Mouse (Mus musculus) small intestine, adult 2 months (tissue): ENCODE results near the gene Olfr943.

ENCODE experiments used
- CTCF ChIP-seq: fragments of 200-500 bp; IDR thresholded peaks from 2 replicates; pipeline ENCODE4 v1.5.1; 2012; ENCODE audit warnings: low read depth, mild to moderate bottlenecking, control low read depth, inconsistent platforms, low read length, moderate library complexity, mixed read lengths; ENCODE audit not compliant: insufficient replicate concordance, insufficient read length; ENCODE audit errors: extremely low read depth
- POLR2A ChIP-seq: fragments of 200-500 bp; IDR thresholded peaks from 2 replicates; pipeline ENCODE4 v1.6.1; 2012; ENCODE audit warnings: low read depth, mild to moderate bottlenecking, control low read depth, inconsistent platforms, low read length, moderate library complexity

- TF ChIP-seq CTCF (no peak), POLR2A (no peak)
These were observed 35.5 kb downstream of the Olfr943 start, which contains the start of gene Olfr944 for GRCm38 (mm10) chr9:39201620-39202019.
